Mouse (Mus musculus) kidney, postnatal 4 days (tissue): ENCODE data around the gene Ppp2r5b.

ENCODE experiments used
- DNase-seq, 2 experiments: peaks; one replicate each; pipeline ENCODE4 v3.0.0; 2021; ENCODE audit warnings: mixed read lengths in 2 of 2

Ppp2r5b gene

DNA sequence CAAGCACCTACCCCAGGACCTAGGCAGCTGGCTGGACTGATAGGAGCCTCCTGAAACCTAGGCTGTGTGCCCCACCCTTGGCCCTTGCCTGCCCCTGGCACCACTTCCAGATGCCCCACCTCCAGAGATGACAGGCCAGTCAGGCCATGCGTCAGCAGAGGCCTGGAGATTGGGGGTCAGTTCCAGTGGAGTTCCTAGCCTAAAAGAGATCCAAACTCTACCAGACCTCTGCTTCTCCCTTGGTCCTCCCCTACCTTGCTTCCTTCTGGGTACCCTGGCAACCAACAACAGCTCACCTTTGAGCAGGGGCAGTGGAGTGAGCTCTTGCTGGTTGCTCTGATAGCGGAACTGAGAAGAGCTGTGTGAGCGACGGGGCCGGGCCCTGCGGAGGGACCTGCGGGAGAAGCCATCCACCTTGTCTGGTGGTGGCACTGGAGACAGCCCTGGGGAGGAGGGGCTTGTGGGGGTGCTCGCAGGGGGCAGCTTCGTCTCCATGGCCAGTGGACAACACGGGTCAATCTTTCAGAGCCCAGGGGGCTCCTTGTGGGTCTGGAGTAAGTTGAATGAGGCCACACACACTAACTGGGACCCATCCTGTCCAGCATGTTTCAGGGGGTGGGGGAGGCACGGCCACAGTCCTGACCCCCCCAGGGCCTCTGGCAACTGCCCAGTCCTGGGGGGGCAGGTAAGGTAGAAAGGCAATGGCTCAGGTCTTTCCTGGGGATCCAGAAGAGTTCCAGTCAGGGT lies 1.2 kb downstream of the Ppp2r5b start:
- peak in 1 of 2 experiments; percentile 31 for DNase-seq

- peak; percentile 49 to 70 for DNase-seq
These were observed 2.0 kb downstream of the Ppp2r5b start for GRCm38 (mm10) chr19:6233647-6234046.

DNA sequence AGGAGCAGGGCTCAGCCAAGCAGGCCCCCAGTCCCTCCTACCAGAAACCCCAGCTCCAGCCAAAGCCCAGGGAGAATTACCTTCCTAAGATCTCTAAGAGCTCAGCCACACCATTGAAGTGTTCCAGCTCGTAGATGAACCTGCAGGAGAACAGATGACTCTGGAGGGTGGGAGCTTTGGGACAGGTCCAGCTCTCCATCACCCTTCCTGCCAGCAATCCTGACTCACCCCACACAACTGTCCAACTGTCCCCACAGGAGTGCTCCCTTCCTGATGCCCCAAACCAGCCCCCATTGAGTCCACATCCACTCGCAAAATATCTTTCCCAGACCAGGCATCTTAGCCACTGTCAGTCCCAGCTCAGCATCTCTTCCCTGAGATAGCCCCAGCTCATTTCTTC lies 4.6 kb downstream of the Ppp2r5b start:
- DNase-seq: no peak

DNA sequence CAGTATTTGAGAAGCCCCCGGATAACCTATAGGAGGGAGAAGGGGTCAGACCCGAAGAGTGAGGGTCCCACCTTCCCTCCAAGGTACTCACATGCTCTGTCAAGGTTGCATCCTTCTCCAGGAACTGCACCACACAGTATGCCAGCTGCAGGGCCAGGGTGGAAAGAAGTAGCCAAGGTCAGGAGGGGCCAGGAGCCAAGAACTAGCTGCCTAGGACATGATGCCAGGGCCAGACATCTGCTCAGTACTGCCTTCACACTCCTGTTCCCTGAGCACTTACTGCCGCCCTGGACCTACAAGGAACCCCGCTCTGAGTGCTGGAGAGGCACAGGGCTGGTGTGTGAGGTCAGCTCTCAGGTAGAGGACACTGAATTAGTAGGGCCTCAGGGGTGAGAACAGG lies 5.3 kb downstream of the Ppp2r5b start:
- DNase-seq: no peak

DNA sequence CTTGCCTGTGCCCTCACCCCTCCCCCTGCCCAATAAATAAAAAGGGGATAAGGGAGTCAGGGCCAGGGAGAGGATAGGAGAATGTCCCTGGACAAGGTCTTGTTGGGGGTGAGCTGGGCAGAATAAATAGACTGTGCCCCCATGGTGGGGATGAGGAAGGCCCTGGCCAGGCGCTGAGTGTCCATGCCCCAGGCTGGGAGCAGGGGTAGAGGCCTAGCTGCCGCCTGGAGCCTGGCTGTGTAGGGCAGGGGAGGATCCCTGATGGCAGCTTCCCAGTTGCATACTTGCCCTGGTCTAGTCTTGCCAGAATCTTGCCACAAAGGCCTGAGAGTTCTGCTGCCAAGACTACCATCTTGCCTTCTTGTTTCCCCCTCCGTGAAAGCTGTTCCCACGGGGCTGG lies 7.8 kb downstream of the Ppp2r5b start:
- no peak for DNase-seq

DNA sequence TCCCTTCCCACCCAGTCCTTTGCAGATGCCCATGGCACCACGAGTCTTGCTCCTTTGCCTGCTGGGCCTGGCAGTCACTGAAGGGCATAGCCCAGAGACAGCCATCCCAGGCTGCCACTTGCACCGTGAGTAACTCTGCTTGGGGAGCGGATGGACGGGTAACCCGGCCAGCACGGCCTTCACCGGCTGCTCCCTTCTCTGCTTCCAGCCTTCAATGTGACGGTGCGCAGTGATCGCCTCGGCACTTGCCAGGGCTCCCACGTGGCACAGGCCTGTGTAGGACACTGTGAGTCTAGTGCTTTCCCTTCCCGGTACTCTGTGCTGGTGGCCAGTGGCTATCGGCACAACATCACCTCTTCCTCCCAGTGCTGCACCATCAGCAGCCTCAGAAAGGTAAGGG lies 8.9 kb downstream of the Ppp2r5b start:
- DNase-seq: no peak

- peak; percentile 54 to 66 for DNase-seq
These were observed 9.5 kb downstream of the Ppp2r5b start, which contains the start of gene Gpha2 for GRCm38 (mm10) chr19:6226135-6226534. Gene Gpha2 (plus strand): TSS chr19:6226380.

GRCm38 (mm10) chr19:6218606-6219005 lies 17.1 kb downstream of the Ppp2r5b start:
- DNase-seq: no peak

- no peak for DNase-seq
These were observed 19.5 kb downstream of the Ppp2r5b start for GRCm38 (mm10) chr19:6216046-6216705.

DNA sequence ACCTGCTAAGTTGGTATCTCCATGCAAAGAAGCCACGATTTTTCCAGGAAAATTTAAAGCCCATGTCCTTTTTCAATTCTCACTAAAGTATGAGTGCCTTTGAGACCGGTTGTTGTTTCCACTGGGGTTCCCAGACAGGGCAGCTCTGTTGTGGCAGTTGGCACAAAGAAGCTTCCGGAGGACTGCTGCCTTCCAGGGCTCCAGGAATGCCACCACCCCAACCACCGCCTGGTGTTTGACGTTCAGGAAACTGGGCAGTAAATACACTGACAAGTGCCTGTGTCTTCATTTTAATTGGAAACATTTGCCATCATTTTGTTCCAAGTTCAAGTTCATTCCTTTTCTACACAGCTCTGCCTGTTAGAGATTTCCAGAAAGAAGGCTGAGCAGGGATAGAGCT lies 29.0 kb downstream of the Ppp2r5b start:
- no peak for DNase-seq

- DNase-seq: no peak
These were observed 31.4 kb downstream of the Ppp2r5b start for GRCm38 (mm10) chr19:6204265-6204664.

DNA sequence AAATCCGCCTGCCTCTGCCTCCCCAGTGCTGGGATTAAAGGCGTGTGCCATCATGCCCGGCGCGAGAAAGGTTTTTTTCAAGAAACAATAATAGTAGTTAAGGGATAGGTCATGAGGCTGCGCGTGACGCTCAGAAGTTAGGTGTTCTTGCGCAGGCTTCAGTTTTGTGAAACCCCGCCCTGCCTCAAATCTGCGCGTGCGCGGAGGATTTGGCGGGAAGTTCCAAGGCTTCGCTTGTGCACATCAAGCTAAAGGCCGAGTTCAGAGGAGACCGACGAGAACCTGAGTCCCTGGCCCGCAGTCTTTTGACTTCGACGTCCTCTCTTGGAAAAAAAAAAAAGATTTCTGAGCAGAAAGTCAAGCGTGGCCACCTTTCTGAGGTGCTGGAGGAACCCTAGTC lies 51.5 kb downstream of the Ppp2r5b start, which contains the start of gene Majin:
Gene Majin, plus strand, starts transcription at position 258 of the 400 bp plus-strand sequence.
- no peak for DNase-seq

- DNase-seq: no peak
These were observed 53.1 kb downstream of the Ppp2r5b start for GRCm38 (mm10) chr19:6182534-6182933.

DNA sequence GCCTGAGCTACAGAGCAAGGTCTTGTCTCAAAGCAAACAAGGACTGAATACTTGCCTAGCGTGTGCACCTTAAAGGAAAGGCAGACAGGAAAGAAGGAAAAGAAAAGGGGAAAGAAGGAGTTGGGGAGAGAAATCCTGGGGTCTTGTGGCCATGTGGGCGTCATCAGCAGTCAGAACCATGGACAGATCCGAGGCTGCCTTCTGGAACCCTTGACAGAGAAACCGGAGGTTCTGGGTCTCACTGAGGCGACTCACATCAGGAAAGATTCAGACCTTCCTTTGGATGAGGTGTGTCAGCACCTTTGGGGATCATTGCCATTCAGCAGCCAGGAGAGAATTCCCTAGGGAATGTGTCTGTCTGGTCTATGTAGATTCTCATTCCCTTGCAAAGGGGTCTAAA lies 54.0 kb downstream of the Ppp2r5b start:
- DNase-seq: peak; percentile 65 to 68

GRCm38 (mm10) chr19:6178775-6179174 lies 56.9 kb downstream of the Ppp2r5b start:
- DNase-seq: no peak
